Mouse (Mus musculus) hindbrain, embryonic 16.5 days (tissue): ENCODE data around the gene Jade3. TPM values are rescaled to one million over a fixed set of nuclear protein-coding genes. Genes with fewer than 3 reads are reported as not detected.
A peak's percentile ranks its signal among the peaks of the same experiment; 100 is the strongest.

Experiments
- ATAC-seq: fragments of 200-750 bp; cut with Nextera tagmentation; 2 replicates; pipeline ENCODE4 v1.8.0; 2017; ENCODE audit warnings: moderate TSS enrichment, moderate library complexity
- H3K27ac ChIP-seq: fragments of 300-500 bp; sonication (generic); 2 replicates; pipeline ENCODE4 v1.5.1; 2014; ENCODE audit warnings: low read depth, mild to moderate bottlenecking, control low read depth, low read length, moderate library complexity
- H3K27me3 ChIP-seq: fragments of 300-500 bp; sonication (generic); replicated peaks from 2 replicates; pipeline ENCODE4 v1.6.1; 2014; ENCODE audit warnings: low read length; ENCODE audit not compliant: control insufficient read depth, insufficient read depth
- H3K36me3 ChIP-seq: fragments of 300-500 bp; sonication (generic); 2 replicates; pipeline ENCODE4 v1.6.1; 2014; ENCODE audit warnings: mild to moderate bottlenecking, low read length, moderate library complexity, mixed read lengths; ENCODE audit not compliant: control insufficient read depth, insufficient read depth
- H3K4me1 ChIP-seq: fragments of 300-500 bp; sonication (generic); 2 replicates; pipeline ENCODE4 v1.6.1; 2014; ENCODE audit warnings: low read depth, low read length; ENCODE audit not compliant: control insufficient read depth, insufficient read depth
- H3K4me2 ChIP-seq: fragments of 300-500 bp; sonication (generic); 2 replicates; pipeline ENCODE4 v1.6.1; 2014; ENCODE audit warnings: mild to moderate bottlenecking, low read length, control low read depth, moderate library complexity
- H3K4me3 ChIP-seq: fragments of 300-500 bp; sonication (generic); 2 replicates; pipeline ENCODE4 v1.5.1; 2014; ENCODE audit warnings: mild to moderate bottlenecking, low read length, control low read depth, moderate library complexity
- H3K9ac ChIP-seq: fragments of 300-500 bp; sonication (generic); 2 replicates; pipeline ENCODE4 v1.6.1; 2014; ENCODE audit warnings: low read depth, mild to moderate bottlenecking, control low read depth, low read length, moderate library complexity
- H3K9me3 ChIP-seq: fragments of 300-500 bp; sonication (generic); 2 replicates; pipeline ENCODE4 v1.6.1; 2014; ENCODE audit warnings: mild to moderate bottlenecking, low read length, moderate library complexity; ENCODE audit not compliant: control insufficient read depth
- WGBS: fragments of 180-500 bp; shearing (Covaris S2); extraction: QIAGEN DNeasy Blood & Tissue Kit; methylation state at CpG from one replicate; pipeline ENCODE4 v1.1.7; 2014; 5-methylcytosine and 5-hydroxymethylcytosine counted together
- polyA plus RNA-seq: library from polyadenylated mRNA; unstranded; fragments of >200 nt; fragmentation: Nextera tagmentation; extraction: Ambion mirVana; gene quantifications from 2 replicates; pipeline ENCODE4 v1.2.1, GENCODE M21; 2015

Jade3 gene
- polyA plus RNA-seq, 1 experiment from 2014 or later = 4.1 TPM

- ATAC-seq = no peak
- no peaks in the 10 kb centered on the region for H3K9me3 ChIP-seq
- 91% methylated on average over 4 of the region's 4 CpGs for WGBS
- H3K4me3 ChIP-seq = no peak overlapping the region
- no peaks in the 10 kb centered on the region for H3K4me1 ChIP-seq
- H3K27me3 ChIP-seq = no peaks in the 10 kb centered on the region
- no peak overlapping the region for H3K4me2 ChIP-seq
- H3K36me3 ChIP-seq = no peaks in the 10 kb centered on the region
- H3K27ac ChIP-seq = no peak overlapping the region
- no peak overlapping the region for H3K9ac ChIP-seq
Measured at GRCm38 (mm10) chrX:20411382-20411781, 14.1 kb upstream of the Jade3 start.

DNA sequence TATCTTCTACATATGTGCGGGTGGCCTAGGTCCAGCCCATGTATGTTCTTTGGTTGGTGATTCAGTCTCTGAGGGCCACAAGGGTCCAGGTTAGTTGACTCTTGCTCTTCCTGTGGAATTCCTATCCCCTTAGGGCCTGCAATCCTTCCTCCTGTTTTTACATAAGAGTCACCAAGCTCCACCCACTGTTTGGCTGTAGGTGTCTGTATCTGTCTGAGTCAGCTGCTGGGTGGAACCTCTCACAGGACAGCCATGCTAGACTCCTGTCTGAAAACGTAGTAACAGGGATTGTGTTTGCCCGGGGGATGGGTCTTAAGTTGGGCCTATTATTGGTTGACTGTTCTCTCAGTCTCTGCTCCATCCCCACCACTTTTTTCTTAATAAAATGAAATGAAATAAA is 13.3 kb upstream of the Jade3 start:
- H3K9me3 ChIP-seq = no peaks in the 10 kb centered on the region
- no peak for ATAC-seq
- no peaks in the 10 kb centered on the region for H3K4me1 ChIP-seq
- no peak overlapping the region for H3K4me3 ChIP-seq
- no peak overlapping the region for H3K27ac ChIP-seq
- 88% methylated on average over 3 of the region's 3 CpGs for WGBS
- no peaks in the 10 kb centered on the region for H3K27me3 ChIP-seq
- no peak overlapping the region for H3K9ac ChIP-seq
- H3K4me2 ChIP-seq = no peak overlapping the region
- H3K36me3 ChIP-seq = no peaks in the 10 kb centered on the region

GRCm38 (mm10) chrX:20414885-20415622 is 10.4 kb upstream of the Jade3 start:
- Histone ChIP-seq H3K4me2 (no peak overlapping the region), H3K4me1 (no peaks in the 10 kb centered on the region), H3K27me3 (no peaks in the 10 kb centered on the region), H3K4me3 (no peak overlapping the region), H3K36me3 (no peaks in the 10 kb centered on the region), H3K9ac (no peak overlapping the region), H3K9me3 (no peaks in the 10 kb centered on the region), H3K27ac (no peak overlapping the region)
- peak; percentile 85 for ATAC-seq
- 51% methylated on average over 6 of the region's 10 CpGs for WGBS

- ATAC-seq = no peak
- 92% methylated on average over 2 of the region's 2 CpGs for WGBS
- Histone ChIP-seq H3K4me1 (no peaks in the 10 kb centered on the region), H3K27ac (no peak overlapping the region), H3K4me2 (no peak overlapping the region), H3K9ac (no peak overlapping the region), H3K36me3 (no peaks in the 10 kb centered on the region), H3K27me3 (no peaks in the 10 kb centered on the region), H3K4me3 (no peak overlapping the region), H3K9me3 (no peaks in the 10 kb centered on the region)
Measured at GRCm38 (mm10) chrX:20418461-20418860, 7.0 kb upstream of the Jade3 start.

- no peaks in the 10 kb centered on the region for H3K27me3 ChIP-seq
- H3K4me3 ChIP-seq = no peak overlapping the region
- no peak for ATAC-seq
- H3K36me3 ChIP-seq = no peaks in the 10 kb centered on the region
- H3K4me2 ChIP-seq = no peak overlapping the region
- H3K27ac ChIP-seq = no peak overlapping the region
- WGBS = 87% methylated on average over 4 of the region's 4 CpGs
- no peaks in the 10 kb centered on the region for H3K9me3 ChIP-seq
- H3K4me1 ChIP-seq = no peaks in the 10 kb centered on the region
- H3K9ac ChIP-seq = no peak overlapping the region
Measured at GRCm38 (mm10) chrX:20419536-20419935, 6.0 kb upstream of the Jade3 start.

- H3K4me1 ChIP-seq = peaks cover 4% of the 10 kb centered on the region
- H3K9ac ChIP-seq = peak overlapping the region; percentile 77
- H3K4me3 ChIP-seq = peak overlapping the region; percentile 65
- no peaks in the 10 kb centered on the region for H3K27me3 ChIP-seq
- H3K36me3 ChIP-seq = no peaks in the 10 kb centered on the region
- 22% methylated on average over 19 of the region's 51 CpGs for WGBS
- peak overlapping the region; percentile 54 for H3K4me2 ChIP-seq
- ATAC-seq = no peak; the same call in none of the 2 replicates
- peak overlapping the region; percentile 85 for H3K27ac ChIP-seq
- no peaks in the 10 kb centered on the region for H3K9me3 ChIP-seq
Measured at GRCm38 (mm10) chrX:20425839-20426449, 456 bp downstream of the Jade3 start.

GRCm38 (mm10) chrX:20483213-20483612 is 57.7 kb downstream of the Jade3 start:
- Histone ChIP-seq H3K27ac (no peak overlapping the region), H3K4me3 (no peak overlapping the region), H3K36me3 (no peaks in the 10 kb centered on the region), H3K9me3 (no peaks in the 10 kb centered on the region), H3K27me3 (no peaks in the 10 kb centered on the region), H3K4me1 (no peaks in the 10 kb centered on the region), H3K9ac (no peak overlapping the region), H3K4me2 (no peak overlapping the region)
- no peak for ATAC-seq
- 85% methylated on average over 2 of the region's 2 CpGs for WGBS

- ATAC-seq = no peak
- Histone ChIP-seq H3K27ac (no peak overlapping the region), H3K4me3 (no peak overlapping the region), H3K27me3 (no peaks in the 10 kb centered on the region), H3K4me2 (no peak overlapping the region), H3K9me3 (no peaks in the 10 kb centered on the region), H3K4me1 (no peaks in the 10 kb centered on the region), H3K36me3 (no peaks in the 10 kb centered on the region; the same call in 1 of the 2 replicates), H3K9ac (no peak overlapping the region)
- 88% methylated on average over 3 of the region's 3 CpGs for WGBS
Measured at GRCm38 (mm10) chrX:20497682-20498081, 72.2 kb downstream of the Jade3 start.

- H3K27me3 ChIP-seq = no peaks in the 10 kb centered on the region
- H3K36me3 ChIP-seq = peaks cover 5% of the 10 kb centered on the region
- no peak overlapping the region for H3K4me2 ChIP-seq
- 81% methylated on average over 7 of the region's 7 CpGs for WGBS
- H3K27ac ChIP-seq = no peak overlapping the region
- H3K4me1 ChIP-seq = no peaks in the 10 kb centered on the region
- H3K9ac ChIP-seq = no peak overlapping the region
- no peak overlapping the region for H3K4me3 ChIP-seq
- no peaks in the 10 kb centered on the region for H3K9me3 ChIP-seq
- no peak for ATAC-seq
Measured at GRCm38 (mm10) chrX:20520290-20520939, 94.9 kb downstream of the Jade3 start.
